Mouse (Mus musculus): ENCODE data around the gene Cyb561. TPM values are rescaled to one million over a fixed set of nuclear protein-coding genes. Genes with fewer than 3 reads are reported as not detected.

Gene Cyb561
- total and polyA plus RNA-seq, 3 experiments, result 8.2 to 17.0 (median 8.5) TPM

GRCm38 (mm10) chr11:105959355-105959754 lies 6.2 kb upstream of the Cyb561 start:
- TF ChIP-seq POLR2A (IDR thresholded peaks at IDR 0.05; ENCODE audit: insufficient read depth, low read depth, low read length), result no peak
- TF ChIP-seq EP300 (IDR thresholded peaks at IDR 0.05; ENCODE audit: insufficient read depth, low read depth, low read length), result 0 out of 2 replicates have a peak, but pooled peaks have one; percentile 8
- TF ChIP-seq CTCF (IDR thresholded peaks at IDR 0.05), result no peak
- peaks cover 15% of the 10 kb centered on the region for H3K4me1 ChIP-seq (ENCODE audit: control insufficient read depth, insufficient read depth, low read length)
- H3K79me2 ChIP-seq (replicated peaks; ENCODE audit: control insufficient read depth, insufficient read depth, low read length), result no peaks in the 10 kb centered on the region
- no peak overlapping the region for H3K9ac ChIP-seq (ENCODE audit: low read depth, low read length)
- DNase-seq, result peak in 1 of 2 experiments; percentile 51
- intact Hi-C loops (cut with DNase I), result loop anchor here (2.0 kb wide), 1 partner anchor 15 kb away; no protein-coding TSS in a partner anchor
- H3K27me3 ChIP-seq (ENCODE audit: control insufficient read depth, insufficient read depth, low read length), result no peaks in the 10 kb centered on the region
- WGBS, result 4% methylated on average over 17 of the region's 17 CpGs
- H3K36me3 ChIP-seq (ENCODE audit: control insufficient read depth, insufficient read depth, low read length), result no peaks in the 10 kb centered on the region
- H3K4me3 ChIP-seq, result no peak overlapping the region
- peak overlapping the region; percentile 31 for H3K27ac ChIP-seq

GRCm38 (mm10) chr11:105958566-105958965 lies 5.4 kb upstream of the Cyb561 start:
- H3K27me3 ChIP-seq (ENCODE audit: control insufficient read depth, insufficient read depth, low read length), result no peaks in the 10 kb centered on the region
- no peak overlapping the region; the same call in 1 of the 2 replicates for H3K27ac ChIP-seq
- H3K4me3 ChIP-seq, result no peak overlapping the region
- H3K4me1 ChIP-seq (ENCODE audit: control insufficient read depth, insufficient read depth, low read length), result peaks cover 15% of the 10 kb centered on the region
- no peak overlapping the region for H3K9ac ChIP-seq (ENCODE audit: low read depth, low read length)
- WGBS, result 13% methylated on average over 1 of the region's 1 CpGs
- intact Hi-C loops (cut with DNase I), result loop anchor here (2.0 kb wide), 1 partner anchor 14 kb away; no protein-coding TSS in a partner anchor
- no peak for TF ChIP-seq CTCF (IDR thresholded peaks at IDR 0.05)
- no peak for TF ChIP-seq EP300 (IDR thresholded peaks at IDR 0.05; ENCODE audit: insufficient read depth, low read depth, low read length)
- no peak for TF ChIP-seq POLR2A (IDR thresholded peaks at IDR 0.05; ENCODE audit: insufficient read depth, low read depth, low read length)
- no peaks in the 10 kb centered on the region for H3K36me3 ChIP-seq (ENCODE audit: control insufficient read depth, insufficient read depth, low read length)
- DNase-seq, result no peak
- no peaks in the 10 kb centered on the region for H3K79me2 ChIP-seq (replicated peaks; ENCODE audit: control insufficient read depth, insufficient read depth, low read length)

DNA sequence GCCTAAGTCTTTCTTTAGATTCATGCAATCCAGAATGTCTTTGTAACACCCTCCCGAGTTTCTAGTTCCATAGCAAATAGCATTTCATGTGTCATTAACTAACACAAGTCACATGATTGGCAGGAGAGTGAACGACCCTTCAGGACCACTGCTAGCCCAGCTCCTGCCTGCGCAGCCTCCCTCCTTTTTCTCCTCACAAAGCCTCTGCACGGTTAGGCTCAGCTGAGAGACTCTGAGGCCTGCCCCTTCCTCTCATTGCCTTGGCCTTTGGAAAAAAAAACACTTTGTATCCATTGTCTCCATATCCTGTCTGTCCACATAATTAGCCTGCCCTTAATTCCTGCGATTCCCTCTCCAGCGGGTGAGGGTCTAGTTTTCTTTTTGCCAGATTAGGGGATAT lies 4.4 kb upstream of the Cyb561 start:
- H3K36me3 ChIP-seq (ENCODE audit: control insufficient read depth, insufficient read depth, low read length), result no peaks in the 10 kb centered on the region
- H3K79me2 ChIP-seq (replicated peaks; ENCODE audit: control insufficient read depth, insufficient read depth, low read length), result no peaks in the 10 kb centered on the region
- peaks cover 18% of the 10 kb centered on the region for H3K4me1 ChIP-seq (ENCODE audit: control insufficient read depth, insufficient read depth, low read length)
- 0 out of 2 replicates have a peak, but pooled peaks have one; percentile 9 for TF ChIP-seq EP300 (IDR thresholded peaks at IDR 0.05; ENCODE audit: insufficient read depth, low read depth, low read length)
- peak; percentile 68 for TF ChIP-seq POLR2A (IDR thresholded peaks at IDR 0.05; ENCODE audit: insufficient read depth, low read depth, low read length)
- TF ChIP-seq CTCF (IDR thresholded peaks at IDR 0.05), result no peak
- peak overlapping the region; percentile 57 for H3K27ac ChIP-seq
- H3K9ac ChIP-seq (ENCODE audit: low read depth, low read length), result no peak overlapping the region
- WGBS, result 49% methylated on average over 6 of the region's 6 CpGs
- H3K4me3 ChIP-seq, result no peak overlapping the region
- no peaks in the 10 kb centered on the region for H3K27me3 ChIP-seq (ENCODE audit: control insufficient read depth, insufficient read depth, low read length)
- intact Hi-C loops (cut with DNase I), result no loop called here
- DNase-seq, result no peak

- 87% methylated on average over 28 of the region's 28 CpGs for WGBS
- Histone ChIP-seq H3K27ac (no peak overlapping the region), H3K4me3 (no peak overlapping the region), H3K36me3 (ENCODE audit: control insufficient read depth, insufficient read depth, low read length) (no peaks in the 10 kb centered on the region), H3K79me2 (replicated peaks; ENCODE audit: control insufficient read depth, insufficient read depth, low read length) (no peaks in the 10 kb centered on the region), H3K27me3 (ENCODE audit: control insufficient read depth, insufficient read depth, low read length) (no peaks in the 10 kb centered on the region), H3K9ac (ENCODE audit: low read depth, low read length) (no peak overlapping the region), H3K4me1 (ENCODE audit: control insufficient read depth, insufficient read depth, low read length) (peaks cover 20% of the 10 kb centered on the region)
- intact Hi-C loops (cut with DNase I), result no loop called here
- DNase-seq, result no peak
- TF ChIP-seq EP300 (IDR thresholded peaks at IDR 0.05; ENCODE audit: insufficient read depth, low read depth, low read length), result no peak
- TF ChIP-seq POLR2A (IDR thresholded peaks at IDR 0.05; ENCODE audit: insufficient read depth, low read depth, low read length), result no peak
- no peak for TF ChIP-seq CTCF (IDR thresholded peaks at IDR 0.05)
Measured at GRCm38 (mm10) chr11:105955815-105956430, 2.8 kb upstream of the Cyb561 start.

GRCm38 (mm10) chr11:105953402-105953801 lies 266 bp upstream of the Cyb561 start:
- Histone ChIP-seq H3K36me3 (ENCODE audit: control insufficient read depth, insufficient read depth, low read length) (no peaks in the 10 kb centered on the region), H3K4me3 (no peak overlapping the region), H3K79me2 (replicated peaks; ENCODE audit: control insufficient read depth, insufficient read depth, low read length) (no peaks in the 10 kb centered on the region), H3K27ac (peak overlapping the region; percentile 33; the same call in 1 of the 2 replicates), H3K27me3 (ENCODE audit: control insufficient read depth, insufficient read depth, low read length) (no peaks in the 10 kb centered on the region), H3K4me1 (ENCODE audit: control insufficient read depth, insufficient read depth, low read length) (peaks cover 14% of the 10 kb centered on the region), H3K9ac (ENCODE audit: low read depth, low read length) (no peak overlapping the region)
- WGBS, result 39% methylated on average over 6 of the region's 6 CpGs
- DNase-seq, result peak; percentile 61 to 76
- intact Hi-C loops (cut with DNase I), result no loop called here
- TF ChIP-seq CTCF (IDR thresholded peaks at IDR 0.05) (no peak), EP300 (IDR thresholded peaks at IDR 0.05; ENCODE audit: insufficient read depth, low read depth, low read length) (peak; percentile 67; the same call in 1 of the 2 replicates), POLR2A (IDR thresholded peaks at IDR 0.05; ENCODE audit: insufficient read depth, low read depth, low read length) (peak; percentile 46; the same call in 1 of the 2 replicates)

- Histone ChIP-seq H3K4me1 (ENCODE audit: control insufficient read depth, insufficient read depth, low read length) (peaks cover 8% of the 10 kb centered on the region), H3K36me3 (ENCODE audit: control insufficient read depth, insufficient read depth, low read length) (no peaks in the 10 kb centered on the region), H3K4me3 (no peak overlapping the region), H3K27me3 (ENCODE audit: control insufficient read depth, insufficient read depth, low read length) (no peaks in the 10 kb centered on the region), H3K9ac (ENCODE audit: low read depth, low read length) (no peak overlapping the region), H3K79me2 (replicated peaks; ENCODE audit: control insufficient read depth, insufficient read depth, low read length) (no peaks in the 10 kb centered on the region), H3K27ac (no peak overlapping the region)
- DNase-seq, result no peak
- WGBS, result 93% methylated on average over 9 of the region's 9 CpGs
- TF ChIP-seq CTCF (IDR thresholded peaks at IDR 0.05), result no peak
- intact Hi-C loops (cut with DNase I), result no loop called here
Measured at GRCm38 (mm10) chr11:105952111-105952510, 1.0 kb downstream of the Cyb561 start.

All from heart, adult 2 months (tissue).